Mouse (Mus musculus) activated CD4-positive, CD25-positive, alpha-beta regulatory T cell, adult 4 months (primary cell): Measurements from ENCODE around the gene Pgpep1. TPM values are rescaled to one million over a fixed set of nuclear protein-coding genes. Genes with fewer than 3 reads are reported as not detected.

Experiments used
- ATAC-seq: one replicate; pipeline ENCODE4 v1.8.0; 2017
- polyA plus RNA-seq, 2 experiments: library from polyadenylated mRNA; unstranded; fragments of 100-300 nt; shearing (Covaris generic); gene quantifications; one replicate each; pipeline ENCODE4 v1.2.1; 2017

Gene Pgpep1
- polyA plus RNA-seq, 2 experiments from 2014 or later = 7.1 to 7.4 TPM

- no peak for ATAC-seq
Observed at GRCm38 (mm10) chr8:70607603-70607897, 52.6 kb downstream of the Pgpep1 start.

GRCm38 (mm10) chr8:70606780-70607602 lies 53.2 kb downstream of the Pgpep1 start:
- no peak for ATAC-seq

DNA sequence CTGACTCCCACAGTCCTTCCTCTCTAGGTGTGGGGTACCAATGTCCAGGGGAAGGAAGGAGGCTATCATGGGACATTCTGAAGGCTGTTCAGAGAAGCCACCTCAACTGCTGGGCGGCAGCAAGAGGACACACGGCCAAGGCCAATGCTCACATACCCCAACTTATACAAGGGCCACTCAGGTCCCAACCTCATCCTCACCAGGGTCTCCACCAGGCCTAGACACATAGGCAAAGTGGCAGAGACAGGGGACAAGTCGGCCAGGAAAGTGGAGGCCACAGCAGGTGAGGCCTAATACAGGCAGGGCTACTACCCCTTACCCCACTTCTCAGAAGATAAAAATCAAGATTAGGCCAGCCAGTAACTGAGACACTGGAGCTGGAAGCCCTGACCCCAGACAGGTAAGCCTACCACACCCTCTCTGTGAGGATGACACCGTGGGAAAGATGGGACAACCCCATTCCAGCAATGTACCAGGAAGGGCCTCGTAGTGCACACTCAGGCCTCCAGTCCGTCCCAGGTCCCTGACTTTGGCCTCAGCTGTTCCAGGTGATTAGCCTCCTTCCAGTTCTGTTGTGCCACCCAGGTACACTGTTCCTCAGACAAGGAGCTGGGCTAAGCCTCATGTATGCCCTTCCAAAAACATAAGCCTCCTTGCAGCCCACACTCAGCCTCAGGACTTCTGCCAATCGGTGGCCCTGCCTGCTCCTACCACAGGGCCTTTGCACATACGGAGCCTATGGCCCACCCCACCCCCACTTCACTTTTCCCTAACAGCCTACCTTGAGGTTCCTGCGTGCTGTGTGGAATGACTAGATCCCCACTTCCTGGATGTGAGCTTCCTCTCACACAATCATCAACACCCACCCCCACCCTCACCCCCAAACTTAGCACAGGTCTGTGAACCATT lies 54.1 kb downstream of the Pgpep1 start:
- ATAC-seq = no peak

GRCm38 (mm10) chr8:70604558-70604957 lies 55.6 kb downstream of the Pgpep1 start:
- no peak for ATAC-seq

DNA sequence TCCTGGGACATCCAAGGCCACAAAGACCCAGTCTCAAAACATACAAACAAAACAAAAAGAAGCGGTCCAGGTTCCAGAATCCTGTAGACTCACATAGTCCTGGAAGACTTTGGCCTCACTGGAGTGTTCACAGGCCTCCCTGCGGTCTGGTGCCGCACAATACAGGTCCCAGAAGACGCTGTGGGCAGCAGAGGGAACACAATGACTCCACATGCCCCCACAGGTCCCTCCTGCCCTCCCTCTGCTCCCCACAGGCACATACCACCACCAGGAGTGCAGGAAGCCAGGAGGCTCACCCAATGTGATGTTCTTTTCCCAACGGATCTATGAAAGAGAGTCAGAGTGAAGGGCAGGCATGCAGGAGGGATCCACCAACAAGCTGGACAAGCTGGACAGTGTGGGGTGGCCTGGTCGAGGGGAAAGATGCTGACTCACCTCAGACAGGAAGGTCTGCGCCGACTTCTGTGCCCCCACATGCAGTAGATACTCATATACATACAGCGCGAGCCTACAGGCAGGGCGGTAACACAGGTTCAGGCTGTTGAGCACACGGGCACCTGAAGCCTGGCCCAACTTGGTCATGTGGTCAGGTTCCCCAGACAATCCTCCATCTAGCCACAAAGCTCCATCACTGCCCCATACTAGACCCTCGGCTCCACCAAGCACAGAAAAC lies 57.9 kb downstream of the Pgpep1 start:
- ATAC-seq = no peak

DNA sequence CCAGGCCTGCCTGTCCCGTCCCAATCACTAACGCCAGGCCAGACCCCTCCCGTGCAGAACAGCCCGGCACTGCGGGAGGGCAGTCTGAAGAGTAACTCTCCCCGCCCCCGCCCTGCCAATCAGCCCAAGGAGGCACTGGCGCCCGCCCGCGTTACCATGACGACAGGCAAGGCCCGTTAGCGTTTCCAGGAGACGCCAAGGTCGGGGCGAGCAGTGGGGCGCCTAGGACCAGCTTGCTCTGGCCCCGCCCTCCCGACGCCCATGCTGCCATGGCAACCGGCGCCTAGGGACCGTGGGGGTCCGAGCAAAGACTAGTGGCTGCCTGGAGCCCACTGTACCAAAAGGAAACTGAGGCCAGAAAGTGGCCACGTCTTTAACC lies 58.9 kb downstream of the Pgpep1 start:
- ATAC-seq = peak; percentile 87

GRCm38 (mm10) chr8:70600473-70601270 lies 59.5 kb downstream of the Pgpep1 start:
- ATAC-seq = no peak

- no peak for ATAC-seq
Observed at GRCm38 (mm10) chr8:70599507-70600290, 60.5 kb downstream of the Pgpep1 start.

- ATAC-seq = no peak
Observed at GRCm38 (mm10) chr8:70598722-70599121, 61.5 kb downstream of the Pgpep1 start.

GRCm38 (mm10) chr8:70598283-70598682 lies 61.9 kb downstream of the Pgpep1 start:
- ATAC-seq = no peak

DNA sequence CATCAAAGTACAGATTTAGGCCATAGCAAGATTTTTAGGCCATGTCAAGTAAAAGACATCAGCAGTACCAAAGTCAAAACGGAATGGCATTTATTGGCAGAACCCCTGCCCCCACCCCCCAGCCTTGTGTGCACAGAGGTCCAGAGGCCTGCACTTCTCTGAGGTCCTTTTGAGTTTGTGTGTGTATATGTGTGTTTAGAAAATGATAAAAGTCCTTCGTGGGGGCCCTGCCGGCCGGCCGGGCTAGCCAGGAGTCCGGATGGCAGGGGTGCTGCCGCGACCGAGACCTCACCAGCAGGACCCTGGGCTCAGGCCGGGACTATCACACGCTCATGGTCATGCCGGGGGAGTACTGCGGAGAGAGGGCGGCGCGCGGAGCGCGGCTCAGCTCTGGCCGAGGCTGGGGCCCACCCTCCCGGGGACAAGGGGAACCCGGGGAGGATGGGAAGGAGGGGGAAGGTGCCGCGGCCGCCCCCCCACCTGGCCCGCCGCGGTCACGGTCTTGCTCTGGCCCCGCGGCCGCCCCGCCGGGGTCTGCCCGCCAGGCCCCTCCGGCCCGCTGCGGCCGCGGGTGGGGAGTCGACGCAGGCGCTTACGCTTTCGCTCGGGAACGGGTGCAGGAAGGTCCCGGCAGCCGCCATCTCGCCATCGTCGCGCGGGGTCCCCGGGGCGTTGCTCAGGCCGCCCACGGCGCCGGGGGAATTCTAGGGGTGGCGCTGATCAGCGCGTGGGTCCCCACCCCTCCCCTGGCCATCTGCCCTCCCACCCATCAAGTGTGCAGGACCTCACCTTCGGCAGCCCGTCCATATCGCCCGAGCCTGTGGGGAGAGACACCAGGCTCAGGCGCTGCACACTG lies 62.5 kb downstream of the Pgpep1 start:
- ATAC-seq = no peak

DNA sequence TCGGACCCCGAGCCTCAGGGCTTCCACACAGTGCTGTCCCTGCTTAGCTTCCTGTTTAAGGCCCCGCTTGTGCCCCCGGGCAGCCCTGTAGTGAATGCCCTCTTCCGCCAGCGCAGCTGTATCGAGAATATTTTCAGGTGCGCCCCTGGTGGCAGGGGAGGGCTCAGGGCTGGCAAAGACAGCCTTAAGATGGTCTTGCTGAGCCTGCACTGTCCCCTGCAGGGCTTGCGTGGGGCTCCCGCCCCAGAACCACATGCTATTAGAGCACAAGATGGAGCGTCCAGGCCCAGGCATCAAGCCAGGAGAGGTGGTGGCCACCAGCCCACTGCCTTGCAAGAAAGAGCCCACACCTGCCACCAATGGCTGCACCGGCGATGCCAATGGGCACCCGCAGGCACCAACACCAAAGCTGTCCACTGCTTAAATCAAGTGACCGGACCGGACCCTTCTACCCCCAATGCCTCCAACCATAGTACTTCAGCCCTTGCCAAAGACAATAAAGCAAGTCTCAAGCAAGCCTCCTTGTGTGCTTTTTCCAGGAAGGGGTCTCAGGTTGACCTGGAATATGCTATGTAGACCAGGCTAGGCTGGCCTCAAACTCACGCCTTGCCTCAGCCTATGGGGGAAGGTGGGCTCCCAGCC lies 63.3 kb downstream of the Pgpep1 start:
- no peak for ATAC-seq

Other genes starting within 250 kb of the Pgpep1 start
- gene Crtc1, start 220.8 kb downstream of the Pgpep1 start, polyA plus RNA-seq = 1 to 10 TPM; 7.1 to 8.4 TPM
- 1 to 10 TPM; 7.2 to 9.5 TPM for gene Klhl26, start 183.4 kb downstream of the Pgpep1 start, polyA plus RNA-seq
- gene Tmem59l, start 173.0 kb downstream of the Pgpep1 start, polyA plus RNA-seq = under 1 TPM in 1 of 2 experiments, not detected in 1; 0.22 TPM
- gene Crlf1, start 167.2 kb downstream of the Pgpep1 start, polyA plus RNA-seq = not detected
- 10 to 100 TPM; 89.0 to 95.4 TPM for gene Rex1bd, start 153.6 kb downstream of the Pgpep1 start, polyA plus RNA-seq
- gene Uba52, start 149.6 kb downstream of the Pgpep1 start, polyA plus RNA-seq = 1,000 to 10,000 TPM; 3,631 to 4,013 TPM
- 100 to 1,000 TPM; 131 to 163 TPM for gene Fkbp8, start 132.7 kb downstream of the Pgpep1 start, polyA plus RNA-seq
- gene Kxd1, start 132.4 kb downstream of the Pgpep1 start, polyA plus RNA-seq = 100 to 1,000 TPM; 176 to 180 TPM
- gene Ell, start 120.9 kb downstream of the Pgpep1 start, polyA plus RNA-seq = 10 to 100 TPM; 27.8 to 35.2 TPM
- gene Isyna1, start 66.0 kb downstream of the Pgpep1 start, polyA plus RNA-seq = 10 to 100 TPM; 19.3 to 44.6 TPM
- gene Ssbp4, start 51.5 kb downstream of the Pgpep1 start, polyA plus RNA-seq = 10 to 100 TPM; 15.8 to 17.7 TPM
- 1 to 10 TPM in 1 of 2 experiments, under 1 TPM in 1; 0.54 to 1.0 TPM for gene Lrrc25, start 44.2 kb downstream of the Pgpep1 start, polyA plus RNA-seq
- not detected for gene Gdf15, start 27.9 kb downstream of the Pgpep1 start, polyA plus RNA-seq
- gene Lsm4, start 12.9 kb upstream of the Pgpep1 start, polyA plus RNA-seq = 100 to 1,000 TPM; 115 to 120 TPM
- gene Jund, start 38.6 kb upstream of the Pgpep1 start, polyA plus RNA-seq = 10 to 100 TPM; 12.5 to 20.0 TPM
- not detected for gene Iqcn, start 43.1 kb upstream of the Pgpep1 start, polyA plus RNA-seq
- not detected for gene Gm3336, start 58.2 kb upstream of the Pgpep1 start, polyA plus RNA-seq
- gene Pde4c, start 63.3 kb upstream of the Pgpep1 start, polyA plus RNA-seq = under 1 TPM; 0.47 to 0.95 TPM
- gene Rab3a, start 94.3 kb upstream of the Pgpep1 start, polyA plus RNA-seq = 1 to 10 TPM; 3.8 to 5.4 TPM
- 10 to 100 TPM; 35.6 to 41.7 TPM for gene Mpv17l2, start 100.6 kb upstream of the Pgpep1 start, polyA plus RNA-seq
- gene Pik3r2, start 116.3 kb upstream of the Pgpep1 start, polyA plus RNA-seq = 1 to 10 TPM; 3.9 to 5.1 TPM
- 10 to 100 TPM; 19.0 to 19.4 TPM for gene Mast3, start 144.7 kb upstream of the Pgpep1 start, polyA plus RNA-seq
- gene Il12rb1, start 148.1 kb upstream of the Pgpep1 start, polyA plus RNA-seq = 10 to 100 TPM; 16.5 to 29.5 TPM
- 1 to 10 TPM; 3.0 to 6.7 TPM for gene Arrdc2, start 179.3 kb upstream of the Pgpep1 start, polyA plus RNA-seq
- gene Kcnn1, start 202.9 kb upstream of the Pgpep1 start, polyA plus RNA-seq = not detected
- gene Ccdc124, start 213.5 kb upstream of the Pgpep1 start, polyA plus RNA-seq = 100 to 1,000 TPM in 1 of 2 experiments, 10 to 100 TPM in 1; 75.7 to 106 TPM
- gene Slc5a5, start 232.4 kb upstream of the Pgpep1 start, polyA plus RNA-seq = not detected
- over 10,000 TPM; 10,302 to 10,714 TPM for gene Rpl18a, start 237.0 kb upstream of the Pgpep1 start, polyA plus RNA-seq
- 10 to 100 TPM; 13.5 to 17.4 TPM for gene Map1s, start 245.5 kb upstream of the Pgpep1 start, polyA plus RNA-seq